Mouse (Mus musculus): Measurements from ENCODE around the gene Nup188. TPM values are rescaled to one million over a fixed set of nuclear protein-coding genes. Genes with fewer than 3 reads are reported as not detected.
A peak's percentile ranks its signal among the peaks of the same experiment; 100 is the strongest.

The Nup188 gene
- polyA plus RNA-seq, 1 experiment: 125 TPM

DNA sequence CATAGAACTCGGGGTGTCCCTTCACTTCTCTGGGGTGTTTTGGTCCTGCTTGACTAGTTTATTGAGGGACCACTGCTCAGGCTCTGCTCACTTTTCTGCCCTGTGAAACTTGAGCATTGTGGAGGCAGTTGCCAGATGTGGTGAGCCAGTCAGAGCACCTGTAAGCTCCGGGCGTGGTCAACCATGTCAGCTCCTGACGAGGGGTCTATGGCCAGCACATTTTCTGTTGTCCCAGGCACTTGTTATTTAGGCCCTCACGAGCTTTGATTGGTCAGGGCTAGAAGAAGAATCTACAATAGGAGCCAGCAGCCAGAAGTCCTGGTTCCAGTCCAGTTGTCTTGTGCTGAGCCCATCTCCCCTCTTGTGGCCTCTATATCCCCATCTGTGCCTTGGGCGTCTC, 22.4 kb upstream of the Nup188 start:
- H3K4me1 ChIP-seq (ENCODE audit: control insufficient read depth, insufficient read depth, low read length): peaks cover 3% of the 10 kb centered on the region; the same call in 1 of the 2 replicates
- H3K27me3 ChIP-seq (ENCODE audit: control insufficient read depth, insufficient read depth, low read length): no peaks in the 10 kb centered on the region
- TF ChIP-seq CTCF (IDR thresholded peaks at IDR 0.05; ENCODE audit: control insufficient read depth, insufficient read depth, insufficient replicate concordance, low read depth, low read length): no peak
- H3K4me3 ChIP-seq (ENCODE audit: control insufficient read depth, low read depth, low read length): no peak overlapping the region
- peaks cover 3% of the 10 kb centered on the region for H3K36me3 ChIP-seq (ENCODE audit: control insufficient read depth, insufficient read depth, low read length)
- no peak overlapping the region for H3K27ac ChIP-seq (ENCODE audit: control insufficient read depth, insufficient read depth, low read depth, low read length)

DNA sequence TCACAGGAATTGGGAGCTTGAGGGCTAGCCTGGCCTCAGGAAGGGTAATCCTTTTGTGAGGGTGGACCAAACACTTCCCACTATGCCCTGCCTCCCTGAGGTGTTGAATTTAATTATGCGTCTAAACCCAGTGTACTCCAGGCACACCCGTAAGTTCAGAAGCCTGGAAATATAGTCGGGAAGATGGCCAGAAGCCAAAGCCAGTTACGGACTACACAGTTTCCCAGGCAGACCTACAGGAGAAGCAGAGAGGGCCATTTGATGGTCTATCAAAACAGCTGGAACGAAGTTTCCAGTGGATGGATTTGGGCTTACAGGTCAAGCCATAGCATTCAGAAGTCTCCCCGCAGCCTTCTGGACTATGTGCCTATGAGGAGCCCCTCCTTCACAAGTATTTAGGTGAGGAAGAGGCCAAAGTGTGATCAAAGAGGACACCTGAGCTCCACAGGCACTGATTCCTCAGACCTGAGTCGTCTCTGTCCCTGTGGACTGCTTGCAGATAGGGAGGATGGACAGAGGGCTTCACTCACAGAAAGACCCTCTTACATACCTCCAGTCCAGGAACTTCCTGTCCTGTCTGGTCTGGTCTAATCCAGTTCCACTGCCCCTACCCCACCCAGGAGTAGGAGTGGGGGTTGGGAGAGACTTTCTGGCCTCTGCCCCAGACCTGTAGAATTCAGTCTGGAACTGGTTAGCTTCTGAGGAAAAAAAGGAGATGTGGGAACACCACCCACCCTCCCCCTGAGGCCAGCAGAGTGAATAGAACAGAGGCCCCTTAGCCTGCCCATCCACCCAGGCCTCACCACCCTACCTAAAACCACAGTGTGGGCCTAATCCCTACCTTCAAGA, 21.3 kb upstream of the Nup188 start:
- Histone ChIP-seq H3K27me3 (ENCODE audit: control insufficient read depth, insufficient read depth, low read length) (no peaks in the 10 kb centered on the region), H3K27ac (ENCODE audit: control insufficient read depth, insufficient read depth, low read depth, low read length) (peak overlapping the region; percentile 12), H3K36me3 (ENCODE audit: control insufficient read depth, insufficient read depth, low read length) (peaks cover 3% of the 10 kb centered on the region), H3K4me1 (ENCODE audit: control insufficient read depth, insufficient read depth, low read length) (peaks cover 3% of the 10 kb centered on the region; the same call in 1 of the 2 replicates), H3K4me3 (ENCODE audit: control insufficient read depth, low read depth, low read length) (no peak overlapping the region)
- TF ChIP-seq POLR2A (IDR thresholded peaks at IDR 0.05; ENCODE audit: control insufficient read depth, low read depth, low read length) (no peak), CTCF (IDR thresholded peaks at IDR 0.05; ENCODE audit: control insufficient read depth, insufficient read depth, insufficient replicate concordance, low read depth, low read length) (no peak)

DNA sequence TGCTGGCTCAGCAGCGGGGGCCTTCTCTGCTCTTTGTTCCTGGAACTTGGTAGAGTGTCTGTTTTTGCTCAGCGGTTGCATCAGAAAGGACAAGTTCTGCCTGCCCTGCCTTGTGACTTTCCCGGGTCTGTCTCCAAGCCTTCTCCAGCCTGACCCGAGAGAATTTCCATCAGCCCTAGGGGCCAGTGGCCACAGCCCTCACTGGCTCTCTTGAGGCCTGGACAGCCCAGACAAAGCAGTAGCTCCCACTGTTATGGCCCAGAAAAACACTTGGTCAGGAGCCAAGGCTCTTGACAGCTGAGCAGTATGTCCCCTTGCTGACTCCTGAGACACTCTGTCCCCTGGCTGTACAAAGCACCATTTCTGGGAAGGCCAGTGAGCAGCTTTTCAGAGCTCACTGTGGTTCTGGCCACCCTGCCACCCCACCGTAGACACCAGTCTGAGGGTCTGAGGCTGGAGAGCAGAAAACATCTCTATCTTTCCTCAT, 20.4 kb upstream of the Nup188 start, which contains the start of gene Phyhd1:
Gene Phyhd1, plus strand, starts transcription at position 437 of the 487 bp plus-strand sequence.
- peaks cover 3% of the 10 kb centered on the region for H3K36me3 ChIP-seq (ENCODE audit: control insufficient read depth, insufficient read depth, low read length)
- no peak within 1 kb of the TSS for H3K4me3 ChIP-seq (ENCODE audit: control insufficient read depth, low read depth, low read length)
- no peaks in the 10 kb centered on the region for H3K27me3 ChIP-seq (ENCODE audit: control insufficient read depth, insufficient read depth, low read length)

DNA sequence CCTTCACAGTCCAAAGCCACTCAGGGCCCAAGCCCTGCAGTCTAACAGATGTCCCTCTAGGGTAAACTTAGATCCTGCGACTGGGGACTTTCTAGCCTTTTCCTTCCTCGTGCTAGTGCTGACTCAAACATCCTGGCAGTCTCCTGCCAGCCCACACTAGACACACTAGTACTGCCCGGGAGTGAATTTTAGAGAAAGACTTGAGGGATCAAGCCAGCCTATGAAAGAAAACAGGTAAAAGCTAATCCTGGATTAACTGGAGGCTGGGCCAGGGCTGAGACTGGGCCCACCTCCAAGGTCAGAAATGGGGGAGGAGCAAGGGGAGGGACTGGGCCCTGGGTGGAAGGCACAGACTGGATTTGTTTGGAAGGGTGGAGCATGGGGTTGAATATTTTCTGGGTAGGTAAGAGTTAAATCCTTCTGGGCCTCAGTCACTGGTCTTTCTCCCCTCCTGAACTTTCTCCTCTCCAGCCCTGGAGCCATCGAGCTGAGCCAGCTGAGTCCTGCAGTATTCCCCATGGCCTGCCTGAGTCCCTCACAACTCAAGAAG, 19.7 kb upstream of the Nup188 start:
- peaks cover 3% of the 10 kb centered on the region; the same call in 1 of the 2 replicates for H3K4me1 ChIP-seq (ENCODE audit: control insufficient read depth, insufficient read depth, low read length)
- H3K4me3 ChIP-seq (ENCODE audit: control insufficient read depth, low read depth, low read length): no peak overlapping the region
- peak overlapping the region; percentile 3 for H3K27ac ChIP-seq (ENCODE audit: control insufficient read depth, insufficient read depth, low read depth, low read length)
- H3K27me3 ChIP-seq (ENCODE audit: control insufficient read depth, insufficient read depth, low read length): no peaks in the 10 kb centered on the region
- peaks cover 3% of the 10 kb centered on the region for H3K36me3 ChIP-seq (ENCODE audit: control insufficient read depth, insufficient read depth, low read length)
- no peak for TF ChIP-seq CTCF (IDR thresholded peaks at IDR 0.05; ENCODE audit: control insufficient read depth, insufficient read depth, insufficient replicate concordance, low read depth, low read length)
- TF ChIP-seq POLR2A (IDR thresholded peaks at IDR 0.05; ENCODE audit: control insufficient read depth, low read depth, low read length): no peak

More for the DNA sequence above, 20.4 kb upstream of the Nup188 start, which contains the start of gene Phyhd1:
- TF ChIP-seq CTCF (IDR thresholded peaks at IDR 0.05; ENCODE audit: control insufficient read depth, insufficient read depth, insufficient replicate concordance, low read depth, low read length) (no peak), POLR2A (IDR thresholded peaks at IDR 0.05; ENCODE audit: control insufficient read depth, low read depth, low read length) (no peak)
- Histone ChIP-seq H3K4me1 (ENCODE audit: control insufficient read depth, insufficient read depth, low read length) (peaks cover 3% of the 10 kb centered on the region; the same call in 1 of the 2 replicates), H3K27ac (ENCODE audit: control insufficient read depth, insufficient read depth, low read depth, low read length) (peak within 1 kb of the TSS; percentile 12)

DNA sequence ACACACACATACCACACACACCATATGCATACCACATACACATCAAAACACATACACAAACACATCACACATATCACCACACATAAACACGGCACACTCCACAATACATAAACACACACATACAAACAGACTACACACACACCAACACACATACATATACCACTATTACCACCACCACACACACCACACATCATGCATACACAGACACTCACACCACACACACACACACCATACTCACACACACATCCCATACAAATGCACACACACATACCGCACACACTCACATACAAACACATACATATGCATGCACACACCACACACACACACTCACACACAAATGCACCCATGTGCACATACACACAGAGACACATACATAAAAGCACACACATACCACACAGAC, 18.7 kb upstream of the Nup188 start:
- Histone ChIP-seq H3K36me3 (ENCODE audit: control insufficient read depth, insufficient read depth, low read length) (peaks cover under 1% of the 10 kb centered on the region; the same call in 1 of the 2 replicates), H3K27ac (ENCODE audit: control insufficient read depth, insufficient read depth, low read depth, low read length) (no peak overlapping the region), H3K27me3 (ENCODE audit: control insufficient read depth, insufficient read depth, low read length) (no peaks in the 10 kb centered on the region), H3K4me3 (ENCODE audit: control insufficient read depth, low read depth, low read length) (no peak overlapping the region), H3K4me1 (ENCODE audit: control insufficient read depth, insufficient read depth, low read length) (peaks cover 3% of the 10 kb centered on the region; the same call in 1 of the 2 replicates)
- TF ChIP-seq POLR2A (IDR thresholded peaks at IDR 0.05; ENCODE audit: control insufficient read depth, low read depth, low read length) (no peak), CTCF (IDR thresholded peaks at IDR 0.05; ENCODE audit: control insufficient read depth, insufficient read depth, insufficient replicate concordance, low read depth, low read length) (no peak)

DNA sequence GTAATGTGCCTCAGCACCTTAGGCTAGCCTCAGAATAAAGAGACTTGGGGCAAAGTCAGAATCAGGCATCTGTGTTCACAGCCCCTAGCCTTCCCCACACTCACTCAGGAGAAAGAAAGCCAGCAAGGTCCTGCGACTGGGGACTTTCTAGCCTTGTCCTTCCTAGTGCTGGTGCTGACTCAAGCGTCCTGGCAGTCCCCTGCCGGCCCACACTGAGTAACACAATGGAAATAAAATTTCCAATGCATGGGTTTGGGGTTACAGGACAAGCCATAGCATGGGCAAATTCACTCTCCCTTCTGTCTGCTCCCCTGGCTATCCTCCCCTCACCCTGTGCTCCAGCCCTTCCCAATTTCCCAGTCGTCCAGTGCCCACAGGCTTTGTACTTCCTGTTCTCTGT, 17.8 kb upstream of the Nup188 start:
- H3K4me3 ChIP-seq (ENCODE audit: control insufficient read depth, low read depth, low read length): no peak overlapping the region
- no peaks in the 10 kb centered on the region for H3K36me3 ChIP-seq (ENCODE audit: control insufficient read depth, insufficient read depth, low read length)
- no peaks in the 10 kb centered on the region for H3K27me3 ChIP-seq (ENCODE audit: control insufficient read depth, insufficient read depth, low read length)
- peaks cover 3% of the 10 kb centered on the region; the same call in 1 of the 2 replicates for H3K4me1 ChIP-seq (ENCODE audit: control insufficient read depth, insufficient read depth, low read length)
- no peak overlapping the region for H3K27ac ChIP-seq (ENCODE audit: control insufficient read depth, insufficient read depth, low read depth, low read length)
- TF ChIP-seq POLR2A (IDR thresholded peaks at IDR 0.05; ENCODE audit: control insufficient read depth, low read depth, low read length) (no peak), CTCF (IDR thresholded peaks at IDR 0.05; ENCODE audit: control insufficient read depth, insufficient read depth, insufficient replicate concordance, low read depth, low read length) (no peak)

All from testis, adult 2 months (tissue).